Mouse (Mus musculus): Measurements from ENCODE around the gene Smtnl1. TPM values are rescaled to one million over a fixed set of nuclear protein-coding genes. Genes with fewer than 3 reads are reported as not detected.

Gene Smtnl1
- total RNA-seq, 2 experiments from 2014 or later = not detected

Other genes with a start within 250 kb of the Smtnl1 start
- gene Ctnnd1, start 171.9 kb downstream of the Smtnl1 start, total RNA-seq (2021) = 10 to 100 TPM; 59.1 to 68.0 TPM
- not detected for gene Btbd18, start 163.6 kb downstream of the Smtnl1 start, total RNA-seq (2021)
- gene Selenoh, start 151.9 kb downstream of the Smtnl1 start, total RNA-seq (2021) = 10 to 100 TPM; 41.7 to 46.8 TPM
- gene Gm28635, start 144.6 kb downstream of the Smtnl1 start, total RNA-seq (2021) = 1 to 10 TPM; 2.9 to 9.8 TPM
- gene Med19, start 144.2 kb downstream of the Smtnl1 start, total RNA-seq (2021) = 10 to 100 TPM; 31.4 to 32.0 TPM
- gene Tmx2, start 143.5 kb downstream of the Smtnl1 start, total RNA-seq (2021) = 100 to 1,000 TPM; 195 to 204 TPM
- gene Zdhhc5, start 107.5 kb downstream of the Smtnl1 start, total RNA-seq (2021) = 10 to 100 TPM; 36.6 to 37.8 TPM
- 1 to 10 TPM; 6.7 TPM for gene Clp1, start 95.3 kb downstream of the Smtnl1 start, total RNA-seq (2021)
- 10 to 100 TPM; 33.1 to 39.8 TPM for gene Ypel4, start 88.6 kb downstream of the Smtnl1 start, total RNA-seq (2021)
- 1 to 10 TPM; 2.6 to 3.7 TPM for gene Gm19426, start 79.0 kb downstream of the Smtnl1 start, total RNA-seq (2021)
- 10 to 100 TPM in 1 of 2 experiments, 1 to 10 TPM in 1; 6.8 to 10.6 TPM for gene Serping1, start 47.2 kb downstream of the Smtnl1 start, total RNA-seq (2021)
- gene Ube2l6, start 23.8 kb downstream of the Smtnl1 start, total RNA-seq (2021) = 1 to 10 TPM; 4.1 to 4.5 TPM
- gene Timm10, start 4.3 kb upstream of the Smtnl1 start, total RNA-seq (2021) = 10 to 100 TPM; 59.1 to 59.8 TPM
- gene Slc43a1, start 16.2 kb upstream of the Smtnl1 start, total RNA-seq (2021) = under 1 TPM; 0.33 to 0.37 TPM
- 10 to 100 TPM; 92.5 to 99.2 TPM for gene Rtn4rl2, start 64.1 kb upstream of the Smtnl1 start, total RNA-seq (2021)
- gene Slc43a3, start 113.9 kb upstream of the Smtnl1 start, total RNA-seq (2021) = 1 to 10 TPM; 2.4 to 3.3 TPM
- not detected for gene Prg2, start 157.8 kb upstream of the Smtnl1 start, total RNA-seq (2021)
- gene Prg3, start 165.6 kb upstream of the Smtnl1 start, total RNA-seq (2021) = not detected
- gene Ssrp1, start 214.6 kb upstream of the Smtnl1 start, total RNA-seq (2021) = 100 to 1,000 TPM; 104 TPM
- 1 to 10 TPM; 2.8 to 3.4 TPM for gene P2rx3, start 214.8 kb upstream of the Smtnl1 start, total RNA-seq (2021)
- gene Tnks1bp1, start 225.4 kb upstream of the Smtnl1 start, total RNA-seq (2021) = 100 to 1,000 TPM; 128 to 141 TPM